Mouse (Mus musculus): ENCODE measurements around the gene Gucy2f. TPM values are rescaled to one million over a fixed set of nuclear protein-coding genes. Genes with fewer than 3 reads are reported as not detected.

Gene Gucy2f
- polyA plus RNA-seq, 1 experiment from 2014 or later = 0.06 TPM

DNA sequence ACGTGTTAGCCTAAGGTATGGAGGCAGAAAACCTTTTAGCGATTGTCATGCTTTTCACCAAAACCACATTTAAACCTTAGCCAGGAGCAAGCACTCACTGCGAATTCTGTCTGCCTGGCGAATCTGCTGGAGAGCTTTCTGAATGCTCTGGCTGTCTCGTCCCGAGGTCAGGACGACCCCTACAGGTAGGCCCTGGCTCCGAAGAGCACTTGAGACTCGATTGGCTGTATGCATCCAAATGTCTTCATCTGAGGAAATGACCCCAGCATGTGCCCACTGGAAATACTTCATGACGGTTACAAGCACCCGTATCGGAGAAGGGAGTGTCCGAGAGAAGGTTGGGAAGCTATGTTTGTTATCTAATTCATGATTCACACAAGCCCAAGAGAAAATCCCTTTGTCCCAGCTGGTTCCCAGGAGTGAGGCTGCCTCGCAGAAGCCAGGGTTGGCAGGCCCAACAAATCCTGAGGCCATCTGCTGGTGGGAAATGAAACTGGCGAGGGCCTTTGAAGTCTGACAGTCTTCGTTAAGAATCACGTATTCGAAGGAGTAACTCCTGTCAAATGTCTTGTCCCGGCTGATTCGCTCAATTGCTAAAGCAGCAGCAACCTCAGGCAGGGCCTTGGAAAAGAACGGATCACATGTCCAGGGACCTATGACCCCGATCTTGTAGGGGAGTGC, 7.6 kb downstream of the Gucy2f start:
- Histone ChIP-seq H3K4me2 (peak overlapping the region; percentile 30), H3K9ac (no peak overlapping the region), H3K27me3 (peaks cover 21% of the 10 kb centered on the region), H3K9me3 (no peaks in the 10 kb centered on the region), H3K4me1 (replicated peaks) (no peaks in the 10 kb centered on the region), H3K27ac (replicated peaks) (no peak overlapping the region), H3K4me3 (no peak overlapping the region), H3K36me3 (no peaks in the 10 kb centered on the region)
- ATAC-seq (ENCODE audit: low read depth) = peak; percentile 71
- WGBS = 32% methylated on average over 22 of the region's 22 CpGs

DNA sequence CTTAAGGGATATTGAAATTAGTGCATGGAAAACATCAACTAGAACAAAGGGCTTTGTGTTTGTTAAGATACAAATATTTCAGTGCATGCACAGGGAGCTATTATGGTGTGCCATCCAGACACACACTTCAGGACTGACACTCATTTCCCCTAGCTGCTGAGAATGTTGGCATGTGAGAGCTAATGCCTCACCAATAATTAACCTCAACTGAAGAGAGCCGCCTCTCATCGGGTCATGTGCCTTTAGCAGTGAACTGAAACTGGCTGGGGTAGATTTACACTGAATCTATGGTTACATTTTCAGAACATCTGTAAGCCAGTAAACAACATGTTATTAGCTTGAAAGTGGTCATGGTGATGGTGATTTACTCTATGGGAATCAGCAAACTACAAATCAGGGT, 14.7 kb downstream of the Gucy2f start:
- Histone ChIP-seq H3K9me3 (no peaks in the 10 kb centered on the region), H3K27me3 (peaks cover 38% of the 10 kb centered on the region), H3K4me1 (replicated peaks) (no peaks in the 10 kb centered on the region), H3K4me2 (no peak overlapping the region), H3K36me3 (no peaks in the 10 kb centered on the region), H3K9ac (no peak overlapping the region), H3K27ac (replicated peaks) (no peak overlapping the region), H3K4me3 (no peak overlapping the region)
- 71% methylated on average over 2 of the region's 2 CpGs for WGBS
- ATAC-seq (ENCODE audit: low read depth) = no peak

DNA sequence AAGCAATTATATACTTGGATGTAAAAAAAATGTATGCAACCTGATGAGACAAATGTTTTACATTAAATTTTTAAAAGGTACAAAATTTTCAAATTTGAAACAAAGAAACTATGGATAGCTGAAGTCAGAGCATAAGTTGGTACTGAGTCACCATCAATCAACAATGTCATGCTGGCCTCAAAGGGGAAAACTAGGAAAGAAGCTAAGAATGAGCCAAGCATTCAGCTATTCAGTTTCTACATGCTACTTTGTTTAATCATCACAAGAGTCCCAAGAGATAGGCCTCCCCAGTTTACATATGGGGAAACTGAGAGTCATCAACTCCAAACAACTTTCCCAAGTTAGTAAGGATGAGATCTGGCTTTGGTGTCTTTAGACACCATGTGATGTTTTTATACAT, 19.8 kb downstream of the Gucy2f start:
- Histone ChIP-seq H3K9ac (no peak overlapping the region), H3K9me3 (no peaks in the 10 kb centered on the region), H3K27ac (replicated peaks) (no peak overlapping the region), H3K4me3 (no peak overlapping the region), H3K36me3 (no peaks in the 10 kb centered on the region), H3K27me3 (peaks cover 34% of the 10 kb centered on the region), H3K4me2 (no peak overlapping the region), H3K4me1 (replicated peaks) (no peaks in the 10 kb centered on the region)
- no peak for ATAC-seq (ENCODE audit: low read depth)

DNA sequence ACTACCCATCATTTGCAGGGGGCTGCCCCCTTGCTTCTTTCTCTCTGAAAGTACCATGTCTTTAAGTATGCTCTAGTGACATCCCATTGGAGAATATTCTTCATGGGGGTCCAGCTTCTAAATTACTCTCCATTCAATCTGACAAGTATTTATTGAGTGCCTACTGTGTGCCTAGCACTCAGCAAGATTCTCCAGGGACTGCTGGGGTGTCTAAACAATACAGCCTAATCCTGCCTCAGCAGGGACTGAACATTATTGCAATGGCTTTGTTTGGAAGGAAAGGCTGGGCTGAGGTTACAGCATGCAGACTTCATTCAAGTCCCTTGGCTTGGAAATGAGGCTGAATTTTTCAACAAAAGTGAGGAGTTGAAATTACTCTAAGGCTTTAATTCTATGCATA, 81.0 kb downstream of the Gucy2f start:
- Histone ChIP-seq H3K9me3 (no peaks in the 10 kb centered on the region), H3K9ac (no peak overlapping the region), H3K27ac (replicated peaks) (no peak overlapping the region), H3K4me1 (replicated peaks) (0 out of 2 replicates have a peak, but pooled peaks cover 7% of the 10 kb centered on the region), H3K4me2 (no peak overlapping the region), H3K4me3 (no peak overlapping the region), H3K27me3 (peaks cover 50% of the 10 kb centered on the region), H3K36me3 (no peaks in the 10 kb centered on the region)
- no peak for ATAC-seq (ENCODE audit: low read depth)

- WGBS = 53% methylated on average over 6 of the region's 6 CpGs
- Histone ChIP-seq H3K36me3 (no peaks in the 10 kb centered on the region), H3K4me3 (no peak overlapping the region), H3K4me1 (replicated peaks) (0 out of 2 replicates have a peak, but pooled peaks cover 9% of the 10 kb centered on the region), H3K9me3 (no peaks in the 10 kb centered on the region), H3K27me3 (peaks cover 68% of the 10 kb centered on the region), H3K4me2 (no peak overlapping the region), H3K27ac (replicated peaks) (no peak overlapping the region), H3K9ac (no peak overlapping the region)
- ATAC-seq (ENCODE audit: low read depth) = no peak
These were observed 85.5 kb downstream of the Gucy2f start for GRCm38 (mm10) chrX:142111236-142111635.

GRCm38 (mm10) chrX:142096904-142097303, 99.8 kb downstream of the Gucy2f start:
- Histone ChIP-seq H3K4me3 (no peak overlapping the region), H3K4me1 (replicated peaks) (no peaks in the 10 kb centered on the region), H3K27me3 (peaks cover 44% of the 10 kb centered on the region), H3K9ac (no peak overlapping the region), H3K36me3 (no peaks in the 10 kb centered on the region), H3K4me2 (no peak overlapping the region), H3K9me3 (no peaks in the 10 kb centered on the region), H3K27ac (replicated peaks) (no peak overlapping the region)
- no peak for ATAC-seq (ENCODE audit: low read depth)
- 55% methylated on average over 3 of the region's 3 CpGs for WGBS

DNA sequence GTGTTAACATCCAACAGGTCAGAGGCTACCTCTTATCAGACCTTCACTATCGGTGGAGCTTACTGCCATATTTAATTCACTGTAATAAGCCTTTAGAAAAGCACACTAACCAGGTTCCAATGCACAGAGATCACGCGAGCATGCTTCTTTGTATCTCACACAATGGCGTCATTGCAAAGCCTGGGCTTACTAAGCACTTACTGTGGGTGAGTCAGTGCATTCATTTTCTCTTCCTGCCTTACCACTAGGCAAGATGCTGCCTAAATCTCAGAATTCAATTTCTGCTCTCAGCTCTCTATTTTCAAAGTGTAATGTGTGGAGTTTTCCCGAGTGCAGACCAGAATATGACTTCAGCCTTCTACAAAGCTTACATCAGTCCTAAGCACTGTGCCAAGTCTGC, 101.2 kb downstream of the Gucy2f start:
- WGBS = 75% methylated on average over 5 of the region's 5 CpGs
- no peak overlapping the region for H3K4me3 ChIP-seq
- no peak for ATAC-seq (ENCODE audit: low read depth)

GRCm38 (mm10) chrX:142062585-142062984, 134.1 kb downstream of the Gucy2f start:
- WGBS = 77% methylated on average over 3 of the region's 3 CpGs
- Histone ChIP-seq H3K4me2 (no peak overlapping the region), H3K4me3 (no peak overlapping the region), H3K36me3 (no peaks in the 10 kb centered on the region), H3K9ac (no peak overlapping the region), H3K27ac (replicated peaks) (no peak overlapping the region), H3K9me3 (no peaks in the 10 kb centered on the region), H3K27me3 (peaks cover 31% of the 10 kb centered on the region), H3K4me1 (replicated peaks) (no peaks in the 10 kb centered on the region)
- no peak for ATAC-seq (ENCODE audit: low read depth)

More for the DNA sequence above, 101.2 kb downstream of the Gucy2f start:
- Histone ChIP-seq H3K27ac (replicated peaks) (no peak overlapping the region), H3K36me3 (no peaks in the 10 kb centered on the region), H3K9me3 (no peaks in the 10 kb centered on the region), H3K4me2 (no peak overlapping the region), H3K27me3 (peaks cover 46% of the 10 kb centered on the region), H3K9ac (no peak overlapping the region), H3K4me1 (replicated peaks) (no peaks in the 10 kb centered on the region)

Other genes with a start within 250 kb of the Gucy2f start
- 14.7 and 15.0 TPM in 2 replicates for gene Nxt2, start 29.8 kb upstream of the Gucy2f start, polyA plus RNA-seq (2015; fragmentation: Nextera tagmentation; extraction: Ambion mirVana)
- 42.6 and 46.2 TPM in 2 replicates for gene Kcne1l, start 109.4 kb upstream of the Gucy2f start, polyA plus RNA-seq (2015; fragmentation: Nextera tagmentation; extraction: Ambion mirVana)
- gene Acsl4, start 193.6 kb upstream of the Gucy2f start, polyA plus RNA-seq (2015; fragmentation: Nextera tagmentation; extraction: Ambion mirVana) = 19.3 and 21.7 TPM in 2 replicates